Mouse (Mus musculus): ENCODE measurements around the gene Rbl2.

GRCm38 (mm10) chr8:91060555-91061471 is 9.0 kb upstream of the Rbl2 start:
- TF ChIP-seq CTCF (IDR thresholded peaks at IDR 0.05): no peak
- no peak for TF ChIP-seq EP300 (IDR thresholded peaks at IDR 0.05)
